Comparison of ENCODE assay signal across 10 mouse cellular contexts in genomic region chr12:85269821-85270220, GRCm38 (mm10). TPM values are rescaled to one million over a fixed set of nuclear protein-coding genes. Genes with fewer than 3 reads are reported as not detected.
DNase-seq lines count a peak whose midpoint lies in the region; ATAC-seq and TF ChIP-seq lines count a peak whose summit lies in the region.
"Had no signal": no experiment of that assay in that cellular context is flagged by ENCODE, and none has a peak within 500 bp of the region (broad histone marks: within the 10 kb centered on the region; RNA-seq: fewer than 3 reads in every experiment).

No protein-coding gene starts in this region.

- H3K4me3 ChIP-seq in heart, postnatal 0 days (ENCODE audit: low read depth, low read length) = peak overlapping the region; percentile 60
- peak overlapping the region; percentile 64 for H3K4me3 ChIP-seq in bone marrow macrophage, adult 2 months (ENCODE audit: insufficient read depth, low read length)
- H3K4me3 ChIP-seq in hindbrain, embryonic 14.5 days (replicated peaks; ENCODE audit: low read length) = peak overlapping the region; percentile 45
- H3K4me3 ChIP-seq in midbrain, embryonic 13.5 days (replicated peaks) = peak overlapping the region; percentile 57

- no peak for ATAC-seq in heart, postnatal 0 days (ENCODE audit: insufficient read depth, low read depth)
- ATAC-seq in hindbrain, embryonic 14.5 days (ENCODE audit: low FRiP score) = 0 out of 2 replicates have a peak, but pooled peaks have one; percentile 11
- no peak for ATAC-seq in midbrain, embryonic 13.5 days

- 0 out of 2 replicates have a peak, but pooled peaks cover 3% of the 10 kb centered on the region for H3K36me3 ChIP-seq in heart, postnatal 0 days (replicated peaks; ENCODE audit: control insufficient read depth, insufficient read depth, low read length)
- H3K36me3 ChIP-seq in hindbrain, embryonic 14.5 days (replicated peaks; ENCODE audit: control insufficient read depth, insufficient read depth) = no peaks in the 10 kb centered on the region; the same call in 1 of the 2 replicates
- H3K36me3 ChIP-seq in midbrain, embryonic 13.5 days = 0 out of 2 replicates have a peak, but pooled peaks cover 3% of the 10 kb centered on the region

- no peak for DNase-seq in heart, postnatal 0 days (ENCODE audit: low spot score)
- no peak for DNase-seq in heart, adult 11 months
- no peak for DNase-seq in hindbrain, embryonic 14.5 days (ENCODE audit: low spot score)
- DNase-seq in adrenal gland, postnatal 36 days = no peak
- DNase-seq in Muller cell, postnatal 12 days (ENCODE audit: inconsistent ontology term) = no peak
- no peak for DNase-seq in B cell, adult 2 months

- no peaks in the 10 kb centered on the region for H3K27me3 ChIP-seq in heart, postnatal 0 days (ENCODE audit: control insufficient read depth, insufficient read depth, low read length)
- H3K27me3 ChIP-seq in hindbrain, embryonic 14.5 days (ENCODE audit: control insufficient read depth, insufficient read depth, low read length) = no peaks in the 10 kb centered on the region
- no peaks in the 10 kb centered on the region for H3K27me3 ChIP-seq in midbrain, embryonic 13.5 days
- H3K27me3 ChIP-seq: Patski had no signal

- H3K9me3 ChIP-seq in heart, postnatal 0 days (replicated peaks; ENCODE audit: control insufficient read depth, low read length) = no peaks in the 10 kb centered on the region
- H3K9me3 ChIP-seq in hindbrain, embryonic 14.5 days (ENCODE audit: control insufficient read depth, low read length) = no peaks in the 10 kb centered on the region
- no peaks in the 10 kb centered on the region for H3K9me3 ChIP-seq in midbrain, embryonic 13.5 days

- TF ChIP-seq CTCF in heart, postnatal 0 days (IDR thresholded peaks at IDR 0.05; ENCODE audit: low read depth) = no peak
- TF ChIP-seq CTCF in bone marrow macrophage, adult 2 months (IDR thresholded peaks at IDR 0.05; ENCODE audit: low read depth, low read length) = no peak

- TF ChIP-seq POLR2A in bone marrow macrophage, adult 2 months (IDR thresholded peaks at IDR 0.05; ENCODE audit: borderline replicate concordance, low read depth, low read length) = no peak

- no peak for TF ChIP-seq EP300 in heart, postnatal 0 days (IDR thresholded peaks at IDR 0.05; ENCODE audit: low read depth)

- H3K4me1 ChIP-seq in heart, postnatal 0 days (ENCODE audit: control insufficient read depth, insufficient read depth) = no peaks in the 10 kb centered on the region
- H3K4me1 ChIP-seq in bone marrow macrophage, adult 2 months (ENCODE audit: control insufficient read depth, insufficient read depth, low read length) = peaks cover 8% of the 10 kb centered on the region
- H3K4me1 ChIP-seq in hindbrain, embryonic 14.5 days (replicated peaks; ENCODE audit: control insufficient read depth, insufficient read depth, low read length) = 0 out of 2 replicates have a peak, but pooled peaks cover 4% of the 10 kb centered on the region
- peaks cover 4% of the 10 kb centered on the region for H3K4me1 ChIP-seq in midbrain, embryonic 13.5 days (replicated peaks)

- peak overlapping the region; percentile 28 for H3K27ac ChIP-seq in heart, postnatal 0 days (ENCODE audit: low read depth)
- no peak overlapping the region for H3K27ac ChIP-seq in bone marrow macrophage, adult 2 months (ENCODE audit: insufficient read depth, low read depth, low read length)
- peak overlapping the region; percentile 89 for H3K27ac ChIP-seq in hindbrain, embryonic 14.5 days
- peak overlapping the region; percentile 87 for H3K27ac ChIP-seq in midbrain, embryonic 13.5 days

- WGBS in heart, postnatal 0 days = 52% methylated on average over 3 of the region's 3 CpGs
- 65% methylated on average over 3 of the region's 3 CpGs for WGBS in hindbrain, embryonic 14.5 days
- 61% methylated on average over 3 of the region's 3 CpGs for WGBS in midbrain, embryonic 13.5 days

- H3K9ac ChIP-seq in heart, postnatal 0 days (replicated peaks; ENCODE audit: low read depth, low read length) = peak overlapping the region; percentile 53
- H3K9ac ChIP-seq in hindbrain, embryonic 14.5 days = peak overlapping the region; percentile 62
- H3K9ac ChIP-seq in midbrain, embryonic 13.5 days (replicated peaks) = peak overlapping the region; percentile 73

- H3K4me2 ChIP-seq in heart, postnatal 0 days (ENCODE audit: low read depth, low read length) = peak overlapping the region; percentile 59
- peak overlapping the region; percentile 63 for H3K4me2 ChIP-seq in hindbrain, embryonic 14.5 days (replicated peaks)
- peak overlapping the region; percentile 59 for H3K4me2 ChIP-seq in midbrain, embryonic 13.5 days (replicated peaks)

RNA-seq across cellular contexts. Expression of gene Mlh3, which starts 0.6 kb away (rescaled TPM):
- total RNA-seq in heart, postnatal 0 days (2014; rRNA removed; ENCODE audit: low replicate concordance) = 4.4 and 8.6 TPM in 2 replicates
- polyA plus RNA-seq in heart, postnatal 0 days (2015; fragmentation: Nextera tagmentation; extraction: Ambion mirVana) = 4.9 and 5.0 TPM in 2 replicates
- 7.0 and 8.1 TPM in 2 replicates for polyA plus RNA-seq in bone marrow macrophage, adult 2 months (2012; ENCODE audit: insufficient read depth, insufficient read length, missing spikeins)
- polyA plus RNA-seq in hindbrain, embryonic 14.5 days (2014; fragmentation: Nextera tagmentation; extraction: Ambion mirVana) = 9.4 and 9.5 TPM in 2 replicates
- polyA plus RNA-seq in midbrain, embryonic 13.5 days (2015; fragmentation: Nextera tagmentation; extraction: Ambion mirVana) = 8.9 and 9.0 TPM in 2 replicates
- total RNA-seq in adrenal gland, postnatal 36 days (2021) = 10 to 100 TPM; 11.0 to 12.9 TPM

RNA-seq across cellular contexts. Expression of gene Acyp1, which starts 18.4 kb away (rescaled TPM):
- 18.1 and 64.2 TPM in 2 replicates for total RNA-seq in heart, postnatal 0 days (2014; rRNA removed; ENCODE audit: low replicate concordance)
- polyA plus RNA-seq in heart, postnatal 0 days (2015; fragmentation: Nextera tagmentation; extraction: Ambion mirVana) = 59.8 and 72.1 TPM in 2 replicates
- 23.5 and 24.0 TPM in 2 replicates for polyA plus RNA-seq in bone marrow macrophage, adult 2 months (2012; ENCODE audit: insufficient read depth, insufficient read length, missing spikeins)
- polyA plus RNA-seq in hindbrain, embryonic 14.5 days (2014; fragmentation: Nextera tagmentation; extraction: Ambion mirVana) = 46.8 and 59.1 TPM in 2 replicates
- 68.1 and 71.4 TPM in 2 replicates for polyA plus RNA-seq in midbrain, embryonic 13.5 days (2015; fragmentation: Nextera tagmentation; extraction: Ambion mirVana)
- 10 to 100 TPM; 28.4 to 37.7 TPM for total RNA-seq in adrenal gland, postnatal 36 days (2021)

RNA-seq across cellular contexts. Expression of gene Zc2hc1c, which starts 18.6 kb away (rescaled TPM):
- 0.80 and 0.85 TPM in 2 replicates for total RNA-seq in heart, postnatal 0 days (2014; rRNA removed; ENCODE audit: low replicate concordance)
- 1.1 TPM in 2 replicates for polyA plus RNA-seq in heart, postnatal 0 days (2015; fragmentation: Nextera tagmentation; extraction: Ambion mirVana)
- not detected in 2 replicates for polyA plus RNA-seq in bone marrow macrophage, adult 2 months (2012; ENCODE audit: insufficient read depth, insufficient read length, missing spikeins)
- 1.9 and 2.0 TPM in 2 replicates for polyA plus RNA-seq in hindbrain, embryonic 14.5 days (2014; fragmentation: Nextera tagmentation; extraction: Ambion mirVana)
- polyA plus RNA-seq in midbrain, embryonic 13.5 days (2015; fragmentation: Nextera tagmentation; extraction: Ambion mirVana) = 1.3 TPM in 2 replicates
- total RNA-seq in adrenal gland, postnatal 36 days (2021) = 1 to 10 TPM; 1.1 to 1.9 TPM
- total RNA-seq: megakaryocyte progenitor cell, adult 5-6 weeks had no signal

RNA-seq across cellular contexts. Expression of gene Eif2b2, which starts 50.5 kb away (rescaled TPM):
- total RNA-seq in heart, postnatal 0 days (2014; rRNA removed; ENCODE audit: low replicate concordance) = 54.0 and 106 TPM in 2 replicates
- 48.6 and 49.4 TPM in 2 replicates for polyA plus RNA-seq in heart, postnatal 0 days (2015; fragmentation: Nextera tagmentation; extraction: Ambion mirVana)
- 34.3 and 45.1 TPM in 2 replicates for polyA plus RNA-seq in bone marrow macrophage, adult 2 months (2012; ENCODE audit: insufficient read depth, insufficient read length, missing spikeins)
- polyA plus RNA-seq in hindbrain, embryonic 14.5 days (2014; fragmentation: Nextera tagmentation; extraction: Ambion mirVana) = 68.6 and 77.6 TPM in 2 replicates
- polyA plus RNA-seq in midbrain, embryonic 13.5 days (2015; fragmentation: Nextera tagmentation; extraction: Ambion mirVana) = 90.4 and 97.3 TPM in 2 replicates
- 10 to 100 TPM; 82.1 to 85.3 TPM for total RNA-seq in adrenal gland, postnatal 36 days (2021)
